Mouse (Mus musculus) heart, adult 2 months (tissue): ENCODE measurements around the gene Olfr1423. TPM values are rescaled to one million over a fixed set of nuclear protein-coding genes. Genes with fewer than 3 reads are reported as not detected.

ENCODE experiments used
- DNase-seq, 2 experiments: peaks; one replicate each; pipeline ENCODE4 v3.0.0; 2021
- H3K27ac ChIP-seq: fragments of 200-600 bp; 2 replicates; pipeline ENCODE4 v1.8.1; 2022
- H3K27me3 ChIP-seq: fragments of 200-500 bp; 2 replicates; pipeline ENCODE4 v1.6.1; 2012; ENCODE audit warnings: mild to moderate bottlenecking, low read length, inconsistent platforms, mixed read lengths; ENCODE audit not compliant: control insufficient read depth, insufficient read depth
- H3K36me3 ChIP-seq: fragments of 200-500 bp; 2 replicates; pipeline ENCODE4 v1.6.1; 2012; ENCODE audit warnings: low read length, inconsistent platforms; ENCODE audit not compliant: control insufficient read depth, insufficient read depth
- H3K4me1 ChIP-seq: fragments of 200-500 bp; 2 replicates; pipeline ENCODE4 v1.6.1; 2011; ENCODE audit warnings: low read length; ENCODE audit not compliant: control insufficient read depth, insufficient read depth
- H3K4me3 ChIP-seq: fragments of 200-600 bp; 2 replicates; pipeline ENCODE4 v1.8.1; 2022
- H3K79me2 ChIP-seq: fragments of 200-500 bp; replicated peaks from 2 replicates; pipeline ENCODE4 v1.6.1; 2012; ENCODE audit warnings: mild to moderate bottlenecking, inconsistent platforms, low read length, moderate library complexity, mixed read lengths; ENCODE audit not compliant: control insufficient read depth, insufficient read depth
- H3K9ac ChIP-seq: fragments of 200-500 bp; 2 replicates; pipeline ENCODE4 v1.6.1; 2012; ENCODE audit warnings: low read depth, mild to moderate bottlenecking, control low read depth, inconsistent platforms, low read length, mixed read lengths
- CTCF ChIP-seq: fragments of 200-600 bp; IDR thresholded peaks from 2 replicates; pipeline ENCODE4 v1.8.1; 2022; ENCODE audit warnings: antibody characterized with exemption, mild to moderate bottlenecking, moderate library complexity
- EP300 ChIP-seq: fragments of 200-500 bp; IDR thresholded peaks from 2 replicates; pipeline ENCODE4 v1.6.1; 2011; ENCODE audit warnings: low read depth, low read length, control low read depth; ENCODE audit not compliant: insufficient read depth
- POLR2A ChIP-seq: fragments of 200-500 bp; IDR thresholded peaks from 2 replicates; pipeline ENCODE4 v1.6.1; 2011; ENCODE audit warnings: mild to moderate bottlenecking, low read depth, low read length, control low read depth; ENCODE audit not compliant: insufficient read depth
- WGBS: fragments of 180-500 bp; shearing (Covaris S2); methylation state at CpG from one replicate; pipeline ENCODE4 v1.1.7; 2018; 5-methylcytosine and 5-hydroxymethylcytosine counted together
- intact Hi-C: fragments of 180-260 bp; cut with DNase I; formaldehyde crosslinking; loops from one replicate; pipeline ENCODE4 v1.15.1; 2025
- polyA plus RNA-seq: library from polyadenylated mRNA; depleted of rRNA; stranded (reverse); fragments of >200 nt; gene quantifications from 2 replicates; pipeline ENCODE4 v1.2.3, GENCODE M21; 2012
- total RNA-seq, 2 experiments: library from RNA; stranded (reverse); gene quantifications; 2 replicates each; pipeline ENCODE4 v1.2.3; 2021

Gene Olfr1423
- total and polyA plus RNA-seq, 3 experiments, result not detected

- DNase-seq, result no peak
- H3K4me3 ChIP-seq, result no peak overlapping the region
- H3K79me2 ChIP-seq, result no peaks in the 10 kb centered on the region
- intact Hi-C loops, result no loop called here
- H3K4me1 ChIP-seq, result peaks cover 3% of the 10 kb centered on the region
- H3K27ac ChIP-seq, result no peak overlapping the region; the same call in 1 of the 2 replicates
- H3K27me3 ChIP-seq, result no peaks in the 10 kb centered on the region
- WGBS, result 67% methylated on average over 2 of the region's 2 CpGs
- no peak overlapping the region for H3K9ac ChIP-seq
- peaks cover 16% of the 10 kb centered on the region for H3K36me3 ChIP-seq
- no peak for TF ChIP-seq POLR2A
- TF ChIP-seq EP300, result no peak
- TF ChIP-seq CTCF, result no peak
Measured at GRCm38 (mm10) chr19:11995722-11996448, 45.2 kb downstream of the Olfr1423 start.

- WGBS, result 69% methylated on average over 6 of the region's 6 CpGs
- Histone ChIP-seq H3K4me3 (no peak overlapping the region), H3K27me3 (no peaks in the 10 kb centered on the region), H3K36me3 (peaks cover 16% of the 10 kb centered on the region), H3K27ac (peak overlapping the region; percentile 43), H3K79me2 (no peaks in the 10 kb centered on the region), H3K9ac (no peak overlapping the region), H3K4me1 (peaks cover 3% of the 10 kb centered on the region)
- intact Hi-C loops, result no loop called here
- no peak for DNase-seq
- TF ChIP-seq POLR2A, result no peak
- no peak for TF ChIP-seq EP300
- TF ChIP-seq CTCF, result no peak
Measured at GRCm38 (mm10) chr19:11994703-11995431, 46.2 kb downstream of the Olfr1423 start.

GRCm38 (mm10) chr19:11992441-11993029 lies 48.6 kb downstream of the Olfr1423 start:
- peaks cover 21% of the 10 kb centered on the region for H3K36me3 ChIP-seq
- 73% methylated on average over 10 of the region's 10 CpGs for WGBS
- intact Hi-C loops, result no loop called here
- no peak for DNase-seq
- no peak overlapping the region for H3K4me3 ChIP-seq
- H3K27me3 ChIP-seq, result no peaks in the 10 kb centered on the region
- TF ChIP-seq POLR2A (no peak), EP300 (no peak), CTCF (no peak)
- no peak overlapping the region for H3K9ac ChIP-seq
- H3K4me1 ChIP-seq, result peaks cover 3% of the 10 kb centered on the region
- H3K27ac ChIP-seq, result no peak overlapping the region
- H3K79me2 ChIP-seq, result no peaks in the 10 kb centered on the region

- H3K36me3 ChIP-seq, result peaks cover 21% of the 10 kb centered on the region
- DNase-seq, result no peak
- H3K9ac ChIP-seq, result no peak overlapping the region
- H3K4me1 ChIP-seq, result peaks cover 3% of the 10 kb centered on the region
- no peaks in the 10 kb centered on the region for H3K79me2 ChIP-seq
- intact Hi-C loops, result no loop called here
- 88% methylated on average over 9 of the region's 9 CpGs for WGBS
- H3K27me3 ChIP-seq, result no peaks in the 10 kb centered on the region
- no peak for TF ChIP-seq EP300
- TF ChIP-seq CTCF, result no peak
- no peak for TF ChIP-seq POLR2A
- H3K4me3 ChIP-seq, result no peak overlapping the region
- H3K27ac ChIP-seq, result no peak overlapping the region
Measured at GRCm38 (mm10) chr19:11992034-11992433, 49.1 kb downstream of the Olfr1423 start.

GRCm38 (mm10) chr19:11989334-11989733 lies 51.8 kb downstream of the Olfr1423 start:
- H3K4me1 ChIP-seq, result peaks cover 1% of the 10 kb centered on the region
- H3K9ac ChIP-seq, result no peak overlapping the region
- H3K27ac ChIP-seq, result no peak overlapping the region
- TF ChIP-seq CTCF, result no peak
- no peak for TF ChIP-seq POLR2A
- TF ChIP-seq EP300, result no peak
- 95% methylated on average over 7 of the region's 7 CpGs for WGBS
- intact Hi-C loops, result no loop called here
- H3K27me3 ChIP-seq, result no peaks in the 10 kb centered on the region
- H3K4me3 ChIP-seq, result no peak overlapping the region
- DNase-seq, result no peak
- peaks cover 12% of the 10 kb centered on the region for H3K36me3 ChIP-seq
- H3K79me2 ChIP-seq, result no peaks in the 10 kb centered on the region
